Comparison of ENCODE assay signal across 9 mouse cellular contexts in the genomic region with DNA sequence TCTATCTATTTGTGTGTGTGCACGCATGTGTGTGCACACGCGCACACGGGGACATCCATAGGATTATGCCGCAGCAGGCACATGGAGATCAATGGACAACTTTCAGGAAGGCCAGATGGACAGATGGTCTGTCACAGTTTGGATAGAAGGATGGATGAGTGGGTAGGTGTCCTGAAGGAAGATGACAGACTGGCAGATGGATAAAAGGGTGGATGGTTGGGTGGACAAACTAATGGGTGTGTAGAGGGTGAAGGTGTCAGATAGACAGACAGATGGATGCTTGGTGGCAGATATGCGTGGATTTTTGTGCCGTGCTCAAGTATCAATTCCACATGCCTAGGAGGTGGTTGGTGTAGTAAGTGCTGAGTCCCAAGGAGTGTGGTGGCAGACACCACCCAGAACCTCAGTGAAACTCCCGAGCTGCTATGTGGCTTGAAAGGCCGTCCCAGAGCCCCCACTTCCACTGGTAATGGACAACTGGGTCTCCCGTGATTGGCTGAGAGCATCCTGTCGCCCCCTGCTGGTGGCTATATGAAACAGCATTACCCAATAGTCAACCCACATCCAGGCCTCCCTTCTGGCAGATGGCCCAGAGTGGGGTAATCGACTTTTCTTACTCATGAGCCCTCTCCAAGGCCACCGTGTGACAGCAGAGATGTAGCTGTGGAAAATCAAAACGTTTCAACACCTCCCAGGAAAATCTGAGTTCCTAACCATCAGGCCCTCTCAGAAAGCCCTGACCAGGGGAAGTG. TPM values are rescaled to one million over a fixed set of nuclear protein-coding genes. Genes with fewer than 3 reads are reported as not detected.
DNase-seq lines count a peak whose midpoint lies in the region; ATAC-seq and TF ChIP-seq lines count a peak whose summit lies in the region.
"Had no signal": no experiment of that assay in that cellular context is flagged by ENCODE, and none has a peak within 500 bp of the region (broad histone marks: within the 10 kb centered on the region; RNA-seq: fewer than 3 reads in every experiment).

No protein-coding gene starts in this region.

- no peaks in the 10 kb centered on the region for H3K4me1 ChIP-seq in hindbrain, embryonic 11.5 days (replicated peaks; ENCODE audit: control insufficient read depth, insufficient read depth, low read length)
- peaks cover 44% of the 10 kb centered on the region for H3K4me1 ChIP-seq in hindbrain, embryonic 13.5 days (replicated peaks)
- H3K4me1 ChIP-seq in CH12.LX (ENCODE audit: control insufficient read depth in 1 of 2, insufficient read depth in 2 of 2) = no peaks in the 10 kb centered on the region
- H3K4me1 ChIP-seq in lung, postnatal 0 days (ENCODE audit: insufficient read depth, low read depth, low read length) = no peaks in the 10 kb centered on the region
- H3K4me1 ChIP-seq in small intestine, adult 2 months (ENCODE audit: control insufficient read depth, insufficient read depth, insufficient read length, low read length) = no peaks in the 10 kb centered on the region

- no peaks in the 10 kb centered on the region for H3K9me3 ChIP-seq in hindbrain, embryonic 11.5 days (ENCODE audit: control insufficient read depth, low read length)
- H3K9me3 ChIP-seq in hindbrain, embryonic 13.5 days = no peaks in the 10 kb centered on the region
- H3K9me3 ChIP-seq in CH12.LX (replicated peaks; ENCODE audit: low read length) = peaks cover 2% of the 10 kb centered on the region
- H3K9me3 ChIP-seq in lung, postnatal 0 days (ENCODE audit: low read length) = no peaks in the 10 kb centered on the region
- H3K9me3 ChIP-seq: liver, embryonic 13.5 days had no signal

- H3K9ac ChIP-seq in hindbrain, embryonic 11.5 days (ENCODE audit: low read depth, low read length) = no peak overlapping the region
- no peak overlapping the region for H3K9ac ChIP-seq in hindbrain, embryonic 13.5 days
- no peak overlapping the region for H3K9ac ChIP-seq in CH12.LX (ENCODE audit: insufficient read depth, low read depth)
- H3K9ac ChIP-seq in lung, postnatal 0 days (replicated peaks; ENCODE audit: low read depth) = no peak overlapping the region
- H3K9ac ChIP-seq: liver, embryonic 13.5 days had no signal

- H3K27ac ChIP-seq in hindbrain, embryonic 11.5 days (ENCODE audit: low read depth, low read length) = no peak overlapping the region
- H3K27ac ChIP-seq in hindbrain, embryonic 13.5 days = no peak overlapping the region
- H3K27ac ChIP-seq in CH12.LX (ENCODE audit: insufficient read depth, low read depth) = no peak overlapping the region
- no peak overlapping the region for H3K27ac ChIP-seq in layer of hippocampus, adult 2 months
- H3K27ac ChIP-seq in lung, postnatal 0 days (ENCODE audit: low read length) = no peak overlapping the region
- H3K27ac ChIP-seq in small intestine, adult 2 months (ENCODE audit: insufficient read depth, low read depth, low read length) = no peak overlapping the region
- H3K27ac ChIP-seq: liver, embryonic 13.5 days had no signal

- dilution Hi-C loops in CH12.LX (cut with MboI; ENCODE audit: extremely low pct_ligation_motif_present, extremely low pct_unique_long_range_greater_than_20kb, low sequenced_read_pairs) = no loop called here

- DNase-seq in hindbrain, embryonic 11.5 days (ENCODE audit: low spot score) = peak; percentile 70
- peak; percentile 45 for DNase-seq in CH12.LX (ENCODE audit: extremely low read depth)
- peak; percentile 75 for DNase-seq in brain, embryonic 14.5 days (ENCODE audit: low read depth)
- DNase-seq in frontal cortex, postnatal 36 days (ENCODE audit: low spot score in 2 of 2) = peak; percentile 49 to 63
- DNase-seq in layer of hippocampus, adult 2 months (ENCODE audit: low spot score in 2 of 2) = peak; percentile 57 to 72
- DNase-seq in lung, postnatal 0 days (ENCODE audit: low spot score) = peak; percentile 82
- DNase-seq: liver, embryonic 13.5 days had no signal

- TF ChIP-seq CTCF in CH12.LX (conservative IDR thresholded peaks at IDR 0.05 in 1 of 2, IDR thresholded peaks at IDR 0.05 in 1 of 2; ENCODE audit: low read depth in 2 of 2, low read length in 2 of 2) = peak; percentile 61 to 71
- TF ChIP-seq CTCF in brain, embryonic 14.5 days (IDR thresholded peaks at IDR 0.05; ENCODE audit: borderline replicate concordance, extremely low read depth, insufficient read depth, insufficient read length) = peak; percentile 77
- peak; percentile 94 for TF ChIP-seq CTCF in layer of hippocampus, adult 2 months (conservative IDR thresholded peaks at IDR 0.05)
- peak; percentile 75 for TF ChIP-seq CTCF in lung, postnatal 0 days (IDR thresholded peaks at IDR 0.05)
- TF ChIP-seq CTCF in small intestine, adult 2 months (IDR thresholded peaks at IDR 0.05; ENCODE audit: extremely low read depth, insufficient read length, insufficient replicate concordance, low read depth, low read length) = peak; percentile 70; the same call in 1 of the 2 replicates

- no peak for TF ChIP-seq EP300 in CH12.LX (IDR thresholded peaks at IDR 0.05; ENCODE audit: low read length)
- TF ChIP-seq EP300 in lung, postnatal 0 days (IDR thresholded peaks at IDR 0.05) = no peak

- no peak overlapping the region for H3K4me3 ChIP-seq in hindbrain, embryonic 11.5 days (ENCODE audit: low read depth, low read length)
- no peak overlapping the region for H3K4me3 ChIP-seq in hindbrain, embryonic 13.5 days
- H3K4me3 ChIP-seq in CH12.LX (replicated peaks in 1 of 3; ENCODE audit: low read depth in 2 of 3, low read length in 2 of 3, poor library complexity in 1 of 3) = no peak overlapping the region
- H3K4me3 ChIP-seq in layer of hippocampus, adult 2 months = no peak overlapping the region
- H3K4me3 ChIP-seq in lung, postnatal 0 days (ENCODE audit: low read depth, low read length) = no peak overlapping the region
- no peak overlapping the region for H3K4me3 ChIP-seq in small intestine, adult 2 months (ENCODE audit: low read depth, low read length)
- H3K4me3 ChIP-seq: liver, embryonic 13.5 days had no signal

- no peaks in the 10 kb centered on the region for H3K79me2 ChIP-seq in CH12.LX (replicated peaks; ENCODE audit: control insufficient read depth, extremely low read depth, insufficient read depth, poor library complexity, severe bottlenecking)

- H3K36me3 ChIP-seq in hindbrain, embryonic 11.5 days (ENCODE audit: control insufficient read depth, insufficient read depth, low read length) = no peaks in the 10 kb centered on the region
- H3K36me3 ChIP-seq in hindbrain, embryonic 13.5 days = no peaks in the 10 kb centered on the region
- H3K36me3 ChIP-seq in CH12.LX (replicated peaks in 1 of 2; ENCODE audit: control insufficient read depth in 1 of 2, insufficient read depth in 1 of 2, low read length in 1 of 2) = no peaks in the 10 kb centered on the region
- H3K36me3 ChIP-seq in lung, postnatal 0 days (ENCODE audit: insufficient read depth, low read length) = no peaks in the 10 kb centered on the region
- H3K36me3 ChIP-seq in small intestine, adult 2 months (ENCODE audit: control insufficient read depth, insufficient read depth, low read length) = no peaks in the 10 kb centered on the region
- H3K36me3 ChIP-seq: liver, embryonic 13.5 days had no signal

- TF ChIP-seq POLR2A in CH12.LX (IDR thresholded peaks at IDR 0.05; ENCODE audit: low read depth, low read length) = no peak
- no peak for TF ChIP-seq POLR2A in brain, embryonic 14.5 days (IDR thresholded peaks at IDR 0.05; ENCODE audit: borderline replicate concordance, extremely low read depth, insufficient read depth, insufficient read length, poor library complexity, severe bottlenecking)
- TF ChIP-seq POLR2A in small intestine, adult 2 months (IDR thresholded peaks at IDR 0.05; ENCODE audit: low read depth, low read length) = no peak

- no peak overlapping the region for H3K4me2 ChIP-seq in hindbrain, embryonic 11.5 days (replicated peaks; ENCODE audit: low read depth, low read length)
- H3K4me2 ChIP-seq in hindbrain, embryonic 13.5 days = no peak overlapping the region
- H3K4me2 ChIP-seq in CH12.LX (ENCODE audit: insufficient read depth, low read depth, poor library complexity, severe bottlenecking) = no peak overlapping the region
- no peak overlapping the region for H3K4me2 ChIP-seq in lung, postnatal 0 days (replicated peaks; ENCODE audit: low read depth, low read length)
- H3K4me2 ChIP-seq: liver, embryonic 13.5 days had no signal

- in situ Hi-C loops in CH12.LX (cut with MboI; ENCODE audit: low pct_ligation_motif_present, low pct_unique_long_range_greater_than_20kb, low sequenced_read_pairs) = no loop called here

- peaks cover 15% of the 10 kb centered on the region for H3K27me3 ChIP-seq in hindbrain, embryonic 11.5 days (ENCODE audit: control insufficient read depth, insufficient read depth, low read length)
- peaks cover 35% of the 10 kb centered on the region for H3K27me3 ChIP-seq in hindbrain, embryonic 13.5 days
- peaks cover 63% of the 10 kb centered on the region for H3K27me3 ChIP-seq in CH12.LX (replicated peaks)
- H3K27me3 ChIP-seq in lung, postnatal 0 days (replicated peaks; ENCODE audit: insufficient read depth, low read length) = no peaks in the 10 kb centered on the region
- no peaks in the 10 kb centered on the region for H3K27me3 ChIP-seq in small intestine, adult 2 months (ENCODE audit: control insufficient read depth, insufficient read depth, low read length)

- ATAC-seq in hindbrain, embryonic 11.5 days (ENCODE audit: low FRiP score) = no peak
- no peak for ATAC-seq in hindbrain, embryonic 13.5 days (ENCODE audit: low FRiP score)
- peak; percentile 67 for ATAC-seq in lung, postnatal 0 days

- peak; percentile 43 for TF ChIP-seq RAD21 in CH12.LX (IDR thresholded peaks at IDR 0.05; ENCODE audit: low read depth, low read length)

- 60% methylated on average over 14 of the region's 14 CpGs for WGBS in hindbrain, embryonic 11.5 days
- WGBS in hindbrain, embryonic 13.5 days = 54% methylated on average over 14 of the region's 14 CpGs
- 51% methylated on average over 14 of the region's 14 CpGs for WGBS in lung, postnatal 0 days
- 53% methylated on average over 14 of the region's 14 CpGs for WGBS in small intestine, adult 2 months

TF ChIP-seq in CH12.LX, 34 proteins besides CTCF, POLR2A, EP300 and RAD21:
- TF ChIP-seq SMC3 (IDR thresholded peaks at IDR 0.05; ENCODE audit: low read depth, low read length) (peak; percentile 69), ZC3H11A (IDR thresholded peaks at IDR 0.05; ENCODE audit: low read depth, low read length) (no peak)
TF ChIP-seq in CH12.LX: peak in this region for 1.

RNA-seq across cellular contexts. Expression of a gene that starts 58.0 kb away (rescaled TPM):
- 7.7 and 8.5 TPM in 2 replicates for polyA plus RNA-seq in hindbrain, embryonic 11.5 days (2014; fragmentation: Nextera tagmentation; extraction: Ambion mirVana)
- polyA plus RNA-seq in hindbrain, embryonic 13.5 days (2015; fragmentation: Nextera tagmentation; extraction: Ambion mirVana) = 9.8 and 10.4 TPM in 2 replicates
- total RNA-seq in CH12.LX (2012; rRNA removed) (0.38 and 0.42 TPM in 2 replicates), CH12.LX (2014; rRNA removed) (0.38 and 0.39 TPM in 2 replicates)
- 0.48 and 0.51 TPM in 2 replicates for polyA plus RNA-seq in CH12.LX (2012; ENCODE audit: insufficient read length, low read depth)
- 9.2 and 13.5 TPM in 2 replicates for polyA plus RNA-seq in brain, embryonic 14.5 days (2012; rRNA removed)
- total RNA-seq in layer of hippocampus, adult 2 months (2021) = 10 to 100 TPM; 85.0 to 89.1 TPM
- 2.5 and 2.7 TPM in 2 replicates for polyA plus RNA-seq in lung, postnatal 0 days (2015; fragmentation: Nextera tagmentation; extraction: Ambion mirVana)
- 3.5 and 4.9 TPM in 2 replicates for polyA plus RNA-seq in small intestine, adult 2 months (2012; rRNA removed)
